Mouse (Mus musculus): ENCODE data around the gene Nppb. TPM values are rescaled to one million over a fixed set of nuclear protein-coding genes. Genes with fewer than 3 reads are reported as not detected.

Gene Nppb
- total RNA-seq (2015; ENCODE audit: low replicate concordance): not detected in 2 replicates
- not detected in 2 replicates for total RNA-seq (2017; ENCODE audit: low replicate concordance)

DNA sequence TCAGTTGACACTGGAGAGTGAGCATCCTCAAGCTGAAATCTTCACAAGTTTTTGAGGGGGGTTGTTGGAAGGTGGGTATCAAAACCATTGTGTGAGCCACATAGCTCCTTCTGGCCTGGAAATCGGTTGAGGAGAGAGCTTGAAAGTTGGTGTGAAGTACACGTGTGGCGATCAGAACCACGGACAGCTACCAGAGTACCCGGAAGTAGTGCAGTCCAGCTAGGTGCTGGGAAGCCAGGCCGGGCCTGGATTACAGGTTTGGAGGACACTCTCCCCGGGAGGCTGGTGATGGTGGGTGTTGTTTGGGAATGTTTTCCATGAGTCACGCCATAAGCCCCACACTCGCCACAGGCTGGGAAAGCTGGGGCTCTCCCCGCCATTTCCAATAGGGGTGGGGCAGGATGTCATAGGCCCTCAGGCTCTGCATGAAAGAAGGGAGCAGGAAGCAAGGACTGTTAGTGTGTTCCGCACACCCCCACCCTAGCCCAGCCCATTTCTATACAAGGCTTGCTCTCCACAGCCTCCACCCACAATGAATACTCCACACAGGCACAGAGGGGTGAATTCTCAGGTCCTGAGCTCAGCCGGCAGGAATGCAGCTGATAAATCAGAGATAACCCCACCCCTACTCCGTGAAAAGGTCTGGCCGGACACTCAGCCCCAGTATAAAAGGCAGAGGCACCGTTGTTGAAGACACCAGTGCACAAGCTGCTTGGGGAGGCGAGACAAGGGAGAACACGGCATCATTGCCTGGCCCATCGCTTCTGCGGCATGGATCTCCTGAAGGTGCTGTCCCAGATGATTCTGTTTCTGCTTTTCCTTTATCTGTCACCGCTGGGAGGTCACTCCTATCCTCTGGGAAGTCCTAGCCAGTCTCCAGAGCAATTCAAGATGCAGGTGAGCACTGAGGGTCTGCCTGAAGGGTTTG, at the start of gene Nppb:
Gene Nppb, plus strand, starts transcription at position 584 of the 928 bp plus-strand sequence.
- no peak for ATAC-seq (replicated peaks; ENCODE audit: low FRiP score, poor library complexity, severe bottlenecking)

DNA sequence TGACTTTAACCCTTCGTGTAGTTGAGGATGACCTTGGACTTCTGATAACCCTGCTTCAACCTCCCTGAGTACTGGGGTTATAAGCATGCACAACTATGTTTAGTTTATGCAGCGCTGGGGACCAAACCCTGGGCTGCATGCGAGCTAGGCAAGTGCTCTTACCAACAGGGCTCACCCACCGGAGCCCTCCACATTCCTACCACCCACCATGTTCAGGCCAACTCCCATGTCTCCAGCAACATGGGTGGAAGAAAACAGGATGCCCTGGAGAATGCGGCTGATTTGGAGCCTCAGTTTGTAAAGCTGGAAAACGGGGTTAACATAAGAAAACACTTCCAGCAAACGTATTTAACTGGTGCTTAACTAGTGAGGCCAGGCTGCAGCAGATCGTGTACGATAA, 49.7 kb upstream of the Nppb start:
- ATAC-seq (replicated peaks; ENCODE audit: low FRiP score, poor library complexity, severe bottlenecking): no peak

GRCm38 (mm10) chr4:147936331-147936954, 49.1 kb upstream of the Nppb start, which contains the start of gene Plod1:
Gene Plod1 (minus strand): TSS chr4:147936767.
- ATAC-seq (replicated peaks; ENCODE audit: low FRiP score, poor library complexity, severe bottlenecking): peak; percentile 48; the same call in 1 of the 2 replicates

DNA sequence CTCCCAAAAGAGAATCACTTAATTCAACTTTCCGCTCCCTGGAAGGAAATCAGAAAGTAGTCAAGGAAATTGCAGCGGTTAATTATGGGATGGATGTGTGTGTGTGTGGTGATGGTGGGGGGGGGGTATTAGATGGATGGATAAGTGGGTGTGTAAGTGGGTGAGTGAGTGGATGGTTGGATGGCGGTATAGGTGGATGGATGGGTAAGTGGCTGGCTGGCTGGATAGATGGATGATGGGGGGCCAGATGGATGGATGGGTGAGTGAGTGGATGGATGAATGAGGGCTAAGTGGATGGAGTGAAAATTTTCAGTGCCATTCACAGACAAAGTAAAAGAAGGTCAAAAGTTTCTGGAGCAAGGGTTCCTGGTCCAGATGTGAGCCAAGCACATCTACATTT, 48.6 kb upstream of the Nppb start:
- no peak for ATAC-seq (replicated peaks; ENCODE audit: low FRiP score, poor library complexity, severe bottlenecking)

GRCm38 (mm10) chr4:147937486-147937885, 48.1 kb upstream of the Nppb start:
- no peak for ATAC-seq (replicated peaks; ENCODE audit: low FRiP score, poor library complexity, severe bottlenecking)

DNA sequence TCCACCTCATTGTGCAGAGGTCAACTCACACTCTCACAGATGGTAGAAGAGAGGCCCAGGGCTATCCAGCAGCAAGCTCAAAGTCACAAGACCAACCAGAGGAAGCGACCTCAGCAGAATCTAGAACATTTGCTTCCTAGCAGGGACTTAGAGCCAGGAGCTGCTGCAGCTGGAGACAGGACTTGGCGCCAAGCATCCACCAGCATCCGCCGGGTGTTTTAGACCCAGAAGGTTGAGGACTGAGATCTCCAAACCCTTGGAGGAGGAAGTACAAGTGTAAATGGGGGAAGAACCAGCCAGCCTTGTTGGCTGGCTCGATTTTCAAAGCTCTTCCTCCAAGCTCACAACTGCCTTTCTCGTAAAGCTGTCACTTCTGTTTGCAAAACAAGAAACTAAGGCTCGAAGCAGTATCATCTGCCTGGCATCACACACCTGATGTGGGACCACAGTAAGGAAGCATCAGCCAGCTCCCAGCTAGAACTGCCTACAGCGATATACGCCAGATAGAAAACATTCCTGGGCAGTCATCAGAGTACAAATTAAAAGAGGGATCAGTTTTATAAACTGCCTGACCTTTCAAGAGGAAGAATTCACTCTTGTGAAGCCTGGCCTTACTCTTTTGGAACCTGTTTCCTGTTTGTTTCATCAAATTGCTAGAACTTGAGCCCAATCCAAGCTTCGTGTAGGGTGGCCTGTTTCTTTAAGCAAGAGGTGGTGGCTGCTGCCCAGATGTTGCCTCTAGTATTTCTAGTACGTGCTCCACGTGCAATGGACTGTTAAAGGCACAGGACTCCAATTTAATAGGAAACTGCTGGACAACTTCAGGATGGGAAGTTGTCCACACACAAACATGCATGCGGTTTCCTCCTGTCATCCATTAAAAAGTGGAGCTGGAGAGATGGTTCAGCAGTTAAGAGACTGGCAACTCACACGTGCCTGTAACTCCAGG, 47.2 kb upstream of the Nppb start:
- ATAC-seq (replicated peaks; ENCODE audit: low FRiP score, poor library complexity, severe bottlenecking): no peak

DNA sequence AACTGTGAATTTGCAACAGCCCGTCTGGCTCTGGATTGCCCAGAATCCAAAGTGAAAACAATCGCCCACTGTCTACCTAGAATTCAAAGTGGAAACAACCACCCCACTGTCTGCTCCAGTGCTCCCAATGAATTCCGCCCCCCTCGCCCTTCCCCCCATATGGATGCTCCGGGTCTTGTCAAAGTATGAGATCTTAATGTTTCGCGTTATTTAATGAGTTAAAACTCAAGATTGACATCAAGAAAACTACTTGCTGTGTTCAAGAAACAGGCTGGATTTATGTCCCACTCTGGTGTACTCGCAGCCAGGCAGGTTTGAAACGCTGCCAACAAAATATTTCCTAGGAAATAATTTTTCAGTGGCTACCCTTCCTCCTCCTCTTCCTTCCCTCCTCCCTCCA, 45.5 kb upstream of the Nppb start:
- no peak for ATAC-seq (replicated peaks; ENCODE audit: low FRiP score, poor library complexity, severe bottlenecking)

DNA sequence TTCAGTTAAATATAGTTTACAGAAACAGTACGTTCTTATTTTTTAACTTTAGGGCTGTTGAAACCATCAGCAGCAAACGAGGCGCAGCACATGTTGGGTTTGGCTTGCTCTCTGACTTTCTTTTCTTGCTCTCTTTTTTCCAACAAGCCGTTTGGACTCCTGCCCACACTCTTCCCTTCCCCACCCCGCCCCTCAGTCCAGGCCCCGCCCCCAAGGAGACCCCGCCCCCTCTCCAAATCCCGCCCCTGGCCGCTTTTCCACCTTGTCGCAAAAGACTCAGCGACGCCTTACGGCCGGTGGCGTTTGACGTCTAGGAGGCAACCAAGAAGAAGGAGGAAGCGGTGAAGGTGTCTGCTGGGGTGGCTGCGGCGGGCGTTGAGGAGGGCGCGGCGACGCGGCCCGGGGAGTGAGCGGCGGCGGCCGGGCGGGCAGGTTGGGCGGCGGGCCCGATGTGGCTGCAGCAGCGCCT, 45.0 kb upstream of the Nppb start, which contains the start of gene 2510039O18Rik:
Gene 2510039O18Rik, plus strand, starts transcription at position 320 of the 469 bp plus-strand sequence.
- ATAC-seq (replicated peaks; ENCODE audit: low FRiP score, poor library complexity, severe bottlenecking): peak; percentile 80

- ATAC-seq (replicated peaks; ENCODE audit: low FRiP score, poor library complexity, severe bottlenecking): peak; percentile 58
These were observed 44.3 kb upstream of the Nppb start for GRCm38 (mm10) chr4:147941045-147942020.

DNA sequence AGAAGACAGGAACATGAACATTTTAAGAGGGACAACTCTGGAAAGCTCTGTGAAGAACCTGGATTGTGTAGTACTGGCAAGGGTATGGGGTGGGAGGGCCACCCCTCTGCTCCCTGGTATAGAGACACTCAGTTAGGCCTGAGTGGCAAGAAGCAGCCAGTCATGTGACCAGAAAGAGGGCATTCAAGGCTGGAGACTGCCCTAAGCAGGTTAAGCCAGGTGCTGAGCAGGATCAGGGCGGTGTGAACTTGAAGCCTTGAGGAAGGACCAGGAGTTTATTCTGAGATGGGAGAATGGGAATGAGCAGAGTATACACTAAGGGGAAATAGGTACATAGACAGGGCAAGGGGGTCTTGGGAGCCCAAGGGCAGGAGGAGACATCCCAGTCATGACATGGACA, 42.6 kb upstream of the Nppb start:
- no peak for ATAC-seq (replicated peaks; ENCODE audit: low FRiP score, poor library complexity, severe bottlenecking)

DNA sequence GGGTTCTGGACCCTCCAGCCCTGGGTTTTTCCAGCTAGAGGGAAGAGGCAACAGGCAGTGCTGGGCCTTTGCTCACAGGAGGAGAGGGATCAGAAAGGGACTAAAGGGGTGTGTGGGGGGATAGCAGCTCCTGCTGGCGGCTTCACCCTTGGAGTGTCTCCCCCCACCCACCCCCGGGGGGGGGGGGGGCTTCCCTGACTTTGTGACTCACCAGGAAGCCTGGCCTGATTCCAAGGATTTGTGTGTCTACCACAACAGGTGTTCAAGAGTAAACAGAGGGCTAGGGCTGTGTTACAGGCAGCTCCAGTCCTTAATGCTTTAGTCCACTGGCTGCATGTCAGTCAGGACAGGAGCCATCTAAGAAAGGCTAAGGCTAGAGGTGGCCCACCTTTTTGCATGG, 38.1 kb upstream of the Nppb start:
- no peak for ATAC-seq (replicated peaks; ENCODE audit: low FRiP score, poor library complexity, severe bottlenecking)

GRCm38 (mm10) chr4:147953590-147953989, 32.0 kb upstream of the Nppb start:
- ATAC-seq (replicated peaks; ENCODE audit: low FRiP score, poor library complexity, severe bottlenecking): no peak

DNA sequence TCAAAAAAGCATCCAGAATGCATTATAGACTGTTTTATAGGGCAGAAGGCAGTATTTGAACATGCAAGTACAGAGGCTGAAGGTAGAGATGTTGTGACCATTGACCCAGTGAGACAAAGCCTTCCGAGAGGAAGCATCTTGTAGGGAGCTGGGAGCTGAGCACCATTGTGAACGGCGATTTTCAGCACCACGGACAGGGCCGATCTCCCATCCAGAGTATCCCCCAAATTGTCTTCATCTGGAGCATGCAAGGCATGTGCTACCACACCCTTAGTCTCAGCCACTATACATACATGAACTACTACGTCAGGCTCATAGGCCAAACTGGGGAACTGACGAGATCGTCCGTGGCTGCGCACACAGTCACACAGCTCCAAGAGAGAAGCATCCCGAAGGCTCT, 28.4 kb upstream of the Nppb start:
- no peak for ATAC-seq (replicated peaks; ENCODE audit: low FRiP score, poor library complexity, severe bottlenecking)

GRCm38 (mm10) chr4:147959881-147960831, 25.4 kb upstream of the Nppb start:
- ATAC-seq (replicated peaks; ENCODE audit: low FRiP score, poor library complexity, severe bottlenecking): peak; percentile 60; the same call in 1 of the 2 replicates

- ATAC-seq (replicated peaks; ENCODE audit: low FRiP score, poor library complexity, severe bottlenecking): no peak
These were observed 22.8 kb upstream of the Nppb start for GRCm38 (mm10) chr4:147962781-147963180.

- no peak for ATAC-seq (replicated peaks; ENCODE audit: low FRiP score, poor library complexity, severe bottlenecking)
These were observed 22.0 kb upstream of the Nppb start for GRCm38 (mm10) chr4:147963623-147964022.

DNA sequence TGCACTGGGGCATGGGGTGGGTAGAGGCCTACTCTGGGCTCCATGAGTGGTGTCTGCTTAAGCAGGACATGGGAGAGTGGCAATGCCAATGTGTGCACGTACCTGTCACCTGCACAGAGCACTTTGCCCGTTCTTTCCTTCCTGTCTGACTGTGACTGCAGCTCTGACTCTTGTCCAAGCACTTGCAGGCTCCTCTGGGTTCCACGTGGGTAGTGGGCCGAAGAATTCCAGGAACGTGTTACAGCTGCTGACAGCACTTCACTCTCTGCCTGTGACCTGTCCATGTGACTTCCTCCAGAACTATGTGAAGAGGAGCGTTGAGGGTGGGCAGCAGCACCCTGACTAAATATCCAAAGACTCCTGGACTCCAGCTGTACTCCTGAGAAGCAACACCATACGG, 19.9 kb upstream of the Nppb start:
- ATAC-seq (replicated peaks; ENCODE audit: low FRiP score, poor library complexity, severe bottlenecking): no peak

Data from erythroblast, adult 5-6 weeks (primary cell).